Mouse (Mus musculus) megakaryocyte, embryonic 14.5 days (primary cell): ENCODE measurements around the gene Gm17545.

Source experiments
- FLI1 ChIP-seq: IDR thresholded peaks from 2 replicates; pipeline ENCODE4 v1.6.1; 2012; ENCODE audit warnings: low read length, inconsistent platforms, mixed read lengths
- GATA1 ChIP-seq: IDR thresholded peaks from 3 replicates; pipeline ENCODE4 v1.6.1; 2012; ENCODE audit warnings: mixed read lengths, low read length, inconsistent platforms, borderline replicate concordance

- no peak for TF ChIP-seq GATA1
- no peak for TF ChIP-seq FLI1
Measured at GRCm38 (mm10) chr9:22478946-22479345, 24.9 kb downstream of the Gm17545 start.
